Mouse (Mus musculus) hindbrain, embryonic 10.5 days (tissue): Measurements from ENCODE around the gene Vars. TPM values are rescaled to one million over a fixed set of nuclear protein-coding genes. Genes with fewer than 3 reads are reported as not detected.

Source experiments
- DNase-seq: peaks from one replicate; pipeline ENCODE4 v3.0.0-alpha.2; 2017; ENCODE audit warnings: low spot score
- H3K27ac ChIP-seq: fragments of 300-500 bp; sonication (generic); 2 replicates; pipeline ENCODE4 v1.5.1; 2016; ENCODE audit warnings: mild to moderate bottlenecking, moderate library complexity
- H3K27me3 ChIP-seq: fragments of 300-500 bp; sonication (generic); 2 replicates; pipeline ENCODE4 v1.6.1; 2016; ENCODE audit warnings: mild to moderate bottlenecking; ENCODE audit not compliant: poor library complexity, insufficient read depth, severe bottlenecking
- H3K36me3 ChIP-seq: fragments of 300-500 bp; sonication (generic); 2 replicates; pipeline ENCODE4 v1.6.1; 2016; ENCODE audit warnings: mild to moderate bottlenecking, moderate library complexity
- H3K4me1 ChIP-seq: fragments of 300-500 bp; sonication (generic); replicated peaks from 2 replicates; pipeline ENCODE4 v1.6.1; 2016; ENCODE audit warnings: mild to moderate bottlenecking
- H3K4me3 ChIP-seq: fragments of 300-500 bp; sonication (generic); 2 replicates; pipeline ENCODE4 v1.5.1; 2016; ENCODE audit warnings: mild to moderate bottlenecking, moderate library complexity
- H3K9me3 ChIP-seq: fragments of 300-500 bp; sonication (generic); 2 replicates; pipeline ENCODE4 v1.6.1; 2016; ENCODE audit warnings: mild to moderate bottlenecking, moderate library complexity
- WGBS: fragments of 180-500 bp; shearing (Covaris S2); methylation state at CpG from one replicate; pipeline ENCODE4 v1.1.7; 2016; 5-methylcytosine and 5-hydroxymethylcytosine counted together
- polyA plus RNA-seq: library from polyadenylated mRNA; unstranded; fragments of >200 nt; fragmentation: Nextera tagmentation; extraction: Ambion mirVana; gene quantifications from 2 replicates; pipeline ENCODE4 v1.2.1, GENCODE M21; 2016

Vars gene
- polyA plus RNA-seq, 1 experiment from 2014 or later: 176 TPM

DNA sequence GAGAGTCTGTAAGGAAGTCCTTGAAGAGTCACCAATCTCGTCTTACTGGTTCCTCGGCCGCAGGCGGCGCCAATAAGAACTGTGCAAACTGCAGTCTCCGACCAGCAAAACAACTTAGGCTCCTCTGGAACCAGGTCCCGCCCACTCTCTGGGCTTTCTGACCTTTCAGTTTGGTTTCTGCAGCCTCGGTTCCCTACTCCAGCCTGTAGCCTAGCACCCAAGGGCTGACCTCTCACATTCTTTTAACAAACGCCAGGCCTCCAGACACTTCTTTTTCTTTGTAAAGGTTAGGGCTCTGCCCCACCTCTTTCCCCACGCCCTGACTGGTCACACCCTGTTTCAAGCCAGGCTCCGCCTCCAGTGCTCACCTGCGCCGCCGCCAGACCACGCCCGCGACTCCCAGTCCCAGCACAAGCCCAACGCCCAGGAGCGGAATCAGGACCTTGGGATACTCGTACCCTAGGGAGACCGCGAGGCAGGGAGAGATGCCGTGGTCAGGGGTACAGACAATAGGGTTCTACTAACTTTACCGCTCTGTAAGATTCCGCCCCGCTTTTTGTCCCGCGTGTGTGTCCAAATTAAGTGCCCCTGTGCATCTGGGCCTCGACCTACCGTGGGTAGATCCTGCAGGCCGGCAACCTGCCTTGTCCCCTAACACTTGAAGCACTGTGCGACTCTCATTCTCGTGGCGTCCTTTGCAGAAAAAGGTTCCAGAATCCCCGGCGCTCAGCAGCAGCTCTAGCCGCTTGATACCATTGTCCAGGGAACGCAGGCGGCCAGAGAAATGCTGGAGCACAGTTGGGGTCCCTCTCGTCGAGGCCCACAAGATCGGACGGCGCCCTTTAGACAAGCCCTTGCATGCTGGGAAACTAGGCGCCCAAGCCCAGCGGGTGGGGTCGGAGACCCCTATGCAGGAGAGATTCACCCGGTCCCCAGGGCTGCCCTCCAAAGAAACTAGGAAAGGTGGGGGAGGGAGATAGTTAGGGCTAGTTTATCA lies 64.5 kb downstream of the Vars start, which contains the start of gene Ly6g6c:
TSS of gene Ly6g6c (plus strand) at position 438 of the 997 bp plus-strand sequence.
- Histone ChIP-seq H3K27ac (peak within 1 kb of the TSS; percentile 81), H3K27me3 (peaks cover 68% of the 10 kb centered on the region)
- under 1% methylated on average over 48 of the region's 48 CpGs for WGBS

More for the DNA sequence above, 64.5 kb downstream of the Vars start, which contains the start of gene Ly6g6c:
- peaks cover 44% of the 10 kb centered on the region for H3K4me1 ChIP-seq
- H3K36me3 ChIP-seq: peaks cover 32% of the 10 kb centered on the region
- no peaks in the 10 kb centered on the region for H3K9me3 ChIP-seq
- peak; percentile 68 for DNase-seq
- H3K4me3 ChIP-seq: peak within 1 kb of the TSS; percentile 54

Other genes with a start within 250 kb of the Vars start
- gene Cyp21a1, start 196.4 kb upstream of the Vars start, polyA plus RNA-seq: not detected in 2 replicates
- 29.0 and 34.4 TPM in 2 replicates for gene Stk19, start 164.0 kb upstream of the Vars start, polyA plus RNA-seq
- gene Dxo, start 164.0 kb upstream of the Vars start, polyA plus RNA-seq: 83.2 and 83.7 TPM in 2 replicates
- 58.2 and 65.1 TPM in 2 replicates for gene Skiv2l, start 150.8 kb upstream of the Vars start, polyA plus RNA-seq
- 137 and 139 TPM in 2 replicates for gene Nelfe, start 150.6 kb upstream of the Vars start, polyA plus RNA-seq
- gene Cfb, start 138.5 kb upstream of the Vars start, polyA plus RNA-seq: 1.9 TPM in 2 replicates
- gene Zbtb12, start 121.5 kb upstream of the Vars start, polyA plus RNA-seq: 5.2 and 5.6 TPM in 2 replicates
- 0.14 TPM in 1 of 2 replicates, not detected in the other for gene Gm20547, start 118.9 kb upstream of the Vars start, polyA plus RNA-seq
- 0.58 and 1.0 TPM in 2 replicates for gene C2, start 102.7 kb upstream of the Vars start, polyA plus RNA-seq
- 98.2 and 100 TPM in 2 replicates for gene Ehmt2, start 102.5 kb upstream of the Vars start, polyA plus RNA-seq
- 0.41 TPM in 1 of 2 replicates, not detected in the other for gene Slc44a4, start 86.5 kb upstream of the Vars start, polyA plus RNA-seq
- 16.2 and 20.7 TPM in 2 replicates for gene Neu1, start 69.7 kb upstream of the Vars start, polyA plus RNA-seq
- 0.09 and 0.20 TPM in 2 replicates for gene Hspa1b, start 41.7 kb upstream of the Vars start, polyA plus RNA-seq
- 0.42 TPM in 1 of 2 replicates, not detected in the other for gene Gm20481, start 31.1 kb upstream of the Vars start, polyA plus RNA-seq
- 0.90 and 1.7 TPM in 2 replicates for gene Hspa1a, start 28.8 kb upstream of the Vars start, polyA plus RNA-seq
- gene Hspa1l, start 28.3 kb upstream of the Vars start, polyA plus RNA-seq: 0.76 and 0.78 TPM in 2 replicates
- 278 and 314 TPM in 2 replicates for gene Lsm2, start 19.1 kb upstream of the Vars start, polyA plus RNA-seq
- gene Vwa7, start 15.6 kb downstream of the Vars start, polyA plus RNA-seq: 0.10 and 0.24 TPM in 2 replicates
- gene Sapcd1, start 27.0 kb downstream of the Vars start, polyA plus RNA-seq: 5.2 and 5.6 TPM in 2 replicates
- 3.9 and 6.4 TPM in 2 replicates for gene Msh5, start 45.8 kb downstream of the Vars start, polyA plus RNA-seq
- 232 and 239 TPM in 2 replicates for gene Clic1, start 49.0 kb downstream of the Vars start, polyA plus RNA-seq
- 536 and 664 TPM in 2 replicates for gene Ddah2, start 58.0 kb downstream of the Vars start, polyA plus RNA-seq
- 0.20 and 0.27 TPM in 2 replicates for gene Ly6g6c, start 64.4 kb downstream of the Vars start, polyA plus RNA-seq
- gene Mpig6b, start 65.2 kb downstream of the Vars start, polyA plus RNA-seq: 0.76 and 1.1 TPM in 2 replicates
- gene Ly6g6e, start 75.9 kb downstream of the Vars start, polyA plus RNA-seq: 0.76 and 0.97 TPM in 2 replicates
- 2.1 and 2.4 TPM in 2 replicates for gene Ly6g6d, start 77.1 kb downstream of the Vars start, polyA plus RNA-seq
- 0.67 and 0.80 TPM in 2 replicates for gene Ly6g6f, start 84.6 kb downstream of the Vars start, polyA plus RNA-seq
- 58.2 and 67.1 TPM in 2 replicates for gene Abhd16a, start 88.3 kb downstream of the Vars start, polyA plus RNA-seq
- gene Ly6g5c, start 107.3 kb downstream of the Vars start, polyA plus RNA-seq: not detected in 2 replicates
- gene Ly6g5b, start 114.4 kb downstream of the Vars start, polyA plus RNA-seq: 0.90 and 1.7 TPM in 2 replicates
- gene Gpank1, start 120.5 kb downstream of the Vars start, polyA plus RNA-seq: 33.1 and 33.5 TPM in 2 replicates
- 303 and 328 TPM in 2 replicates for gene Csnk2b, start 121.1 kb downstream of the Vars start, polyA plus RNA-seq
- 10.0 and 10.2 TPM in 2 replicates for gene D17H6S53E, start 125.4 kb downstream of the Vars start, polyA plus RNA-seq
- 0.16 and 0.49 TPM in 2 replicates for gene Apom, start 131.1 kb downstream of the Vars start, polyA plus RNA-seq
- 70.3 and 77.6 TPM in 2 replicates for gene Bag6, start 134.2 kb downstream of the Vars start, polyA plus RNA-seq
- gene Prrc2a, start 163.9 kb downstream of the Vars start, polyA plus RNA-seq: 193 and 221 TPM in 2 replicates
- gene Aif1, start 175.1 kb downstream of the Vars start, polyA plus RNA-seq: 4.2 and 6.5 TPM in 2 replicates
- gene Lst1, start 187.5 kb downstream of the Vars start, polyA plus RNA-seq: 4.8 and 11.9 TPM in 2 replicates
- gene Ltb, start 193.5 kb downstream of the Vars start, polyA plus RNA-seq: 0.17 and 0.19 TPM in 2 replicates
- not detected in 2 replicates for gene Tnf, start 201.0 kb downstream of the Vars start, polyA plus RNA-seq
- gene Lta, start 204.4 kb downstream of the Vars start, polyA plus RNA-seq: not detected in 2 replicates
- 0.42 and 0.46 TPM in 2 replicates for gene Gm16181, start 219.8 kb downstream of the Vars start, polyA plus RNA-seq
- 7.6 and 12.9 TPM in 2 replicates for gene Atp6v1g2, start 232.7 kb downstream of the Vars start, polyA plus RNA-seq
- 10.2 and 11.6 TPM in 2 replicates for gene Nfkbil1, start 234.8 kb downstream of the Vars start, polyA plus RNA-seq
- gene Ddx39b, start 240.8 kb downstream of the Vars start, polyA plus RNA-seq: 661 and 692 TPM in 2 replicates